Mouse (Mus musculus) limb, embryonic 11.5 days (tissue): ENCODE measurements around the gene Zfp760. TPM values are rescaled to one million over a fixed set of nuclear protein-coding genes. Genes with fewer than 3 reads are reported as not detected.
"Not testable (repeated sequence)": the region's sequence is repeated elsewhere in the genome, so short reads cannot be mapped to it uniquely, and the experiment has no call there.

Experiments used
- ATAC-seq: fragments of 200-750 bp; cut with Nextera tagmentation; 2 replicates; pipeline ENCODE4 v1.8.0; 2017; ENCODE audit warnings: low read depth; ENCODE audit not compliant: insufficient number of reproducible peaks, low FRiP score, low TSS enrichment
- DNase-seq: peaks from one replicate; pipeline ENCODE4 v3.0.0-alpha.2; 2015; ENCODE audit warnings: low spot score
- H3K27ac ChIP-seq: fragments of 300-500 bp; sonication (generic); replicated peaks from 2 replicates; pipeline ENCODE4 v1.5.1; 2014; ENCODE audit warnings: low read depth, mild to moderate bottlenecking, low read length
- H3K27me3 ChIP-seq: fragments of 300-500 bp; sonication (generic); 2 replicates; pipeline ENCODE4 v1.6.1; 2014; ENCODE audit warnings: mild to moderate bottlenecking, low read length, mixed read lengths; ENCODE audit not compliant: control insufficient read depth, insufficient read depth
- H3K36me3 ChIP-seq: fragments of 300-500 bp; sonication (generic); 2 replicates; pipeline ENCODE4 v1.6.1; 2014; ENCODE audit warnings: mild to moderate bottlenecking, low read length, moderate library complexity, mixed read lengths; ENCODE audit not compliant: control insufficient read depth, insufficient read depth
- H3K4me1 ChIP-seq: fragments of 300-500 bp; sonication (generic); 2 replicates; pipeline ENCODE4 v1.6.1; 2014; ENCODE audit warnings: low read length, mixed read lengths; ENCODE audit not compliant: control insufficient read depth, insufficient read depth
- H3K4me2 ChIP-seq: fragments of 300-500 bp; sonication (generic); 2 replicates; pipeline ENCODE4 v1.6.1; 2014; ENCODE audit warnings: low read depth, mild to moderate bottlenecking, moderate library complexity; ENCODE audit not compliant: severe bottlenecking
- H3K4me3 ChIP-seq: fragments of 300-500 bp; sonication (generic); 2 replicates; pipeline ENCODE4 v1.5.1; 2014; ENCODE audit warnings: low read depth, low read length
- H3K9ac ChIP-seq: fragments of 300-500 bp; sonication (generic); 2 replicates; pipeline ENCODE4 v1.6.1; 2014; ENCODE audit warnings: mild to moderate bottlenecking, low read length
- H3K9me3 ChIP-seq: fragments of 300-500 bp; sonication (generic); 2 replicates; pipeline ENCODE4 v1.6.1; 2016; ENCODE audit warnings: low read length; ENCODE audit not compliant: control insufficient read depth
- WGBS: fragments of 180-500 bp; shearing (Covaris S2); extraction: QIAGEN DNeasy Blood & Tissue Kit; methylation state at CpG from one replicate; pipeline ENCODE4 v1.1.7; 2014; 5-methylcytosine and 5-hydroxymethylcytosine counted together
- polyA plus RNA-seq: library from polyadenylated mRNA; unstranded; fragments of >200 nt; fragmentation: Nextera tagmentation; extraction: Ambion mirVana; gene quantifications from 2 replicates; pipeline ENCODE4 v1.2.1, GENCODE M21; 2014

Zfp760 gene
- 20.8 and 25.8 TPM in 2 replicates for polyA plus RNA-seq

DNA sequence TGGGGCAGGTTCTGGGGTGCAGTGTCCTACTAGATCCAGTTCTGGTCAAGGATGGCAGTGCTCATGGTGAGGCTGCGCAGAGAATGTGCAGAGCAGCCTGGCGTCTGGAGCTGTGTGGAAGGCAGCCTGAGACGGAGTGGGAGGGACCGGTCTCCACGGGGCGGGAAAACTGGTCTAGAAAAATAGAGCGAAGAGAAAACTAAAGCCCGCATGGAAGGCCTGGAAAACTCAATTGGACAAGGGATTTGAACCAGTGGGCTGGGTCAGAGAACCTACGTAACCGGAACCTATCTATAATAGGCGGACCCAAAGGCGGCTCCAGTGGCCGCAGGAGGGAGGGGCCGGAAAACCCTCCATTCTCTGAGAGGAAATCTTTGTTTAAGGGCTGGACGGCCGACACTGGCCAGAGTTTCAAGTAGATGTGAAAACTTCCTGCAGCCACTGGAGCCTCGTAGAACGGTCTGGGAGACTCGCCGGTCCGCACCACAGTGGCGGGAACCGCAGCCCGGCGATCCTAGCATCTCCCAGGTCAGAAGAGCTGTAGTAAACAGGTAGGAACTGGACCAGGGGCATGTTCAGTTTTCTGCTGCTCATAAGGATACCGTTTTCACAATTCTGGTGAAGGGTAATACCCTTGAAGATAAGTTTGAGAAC, at the start of gene Zfp760:
TSS of gene Zfp760 (plus strand) at position 399 of the 654 bp plus-strand sequence.
- peak; percentile 97 for ATAC-seq
- Histone ChIP-seq H3K4me1 (no peaks in the 10 kb centered on the region), H3K9ac (peak within 1 kb of the TSS; percentile 74), H3K4me2 (peak within 1 kb of the TSS; percentile 56), H3K36me3 (peaks cover 4% of the 10 kb centered on the region; the same call in 1 of the 2 replicates), H3K4me3 (peak within 1 kb of the TSS; percentile 53), H3K27me3 (no peaks in the 10 kb centered on the region), H3K27ac (peak within 1 kb of the TSS; percentile 85), H3K9me3 (no peaks in the 10 kb centered on the region)
- WGBS, result 5% methylated on average over 26 of the region's 26 CpGs
- DNase-seq, result peak; percentile 85

DNA sequence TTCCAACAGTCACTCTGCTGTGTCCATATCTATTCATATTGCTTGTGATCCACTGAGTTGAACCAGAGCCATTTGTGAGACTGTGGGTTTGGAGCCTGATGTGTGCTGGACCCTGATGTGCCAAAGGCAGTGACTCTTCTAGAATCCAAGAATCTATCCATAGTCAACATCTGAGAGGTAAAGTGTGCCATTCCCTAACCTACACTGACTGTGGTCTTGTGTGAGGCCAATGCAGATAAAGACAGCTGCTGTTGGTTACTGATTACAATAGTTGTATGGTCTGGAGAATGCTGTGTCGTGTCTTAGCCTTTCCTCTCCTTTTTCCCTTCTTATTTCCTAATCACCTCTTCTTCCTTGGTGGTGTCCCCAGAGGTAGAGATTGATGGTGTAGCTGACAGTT, 28.7 kb upstream of the Zfp760 start:
- not testable (repeated sequence) for H3K27me3 ChIP-seq, H3K4me3 ChIP-seq, ATAC-seq, H3K9me3 ChIP-seq, H3K9ac ChIP-seq, H3K36me3 ChIP-seq, H3K4me2 ChIP-seq, H3K27ac ChIP-seq, H3K4me1 ChIP-seq, DNase-seq
- 20% methylated on average over 1 of the region's 1 CpGs for WGBS

DNA sequence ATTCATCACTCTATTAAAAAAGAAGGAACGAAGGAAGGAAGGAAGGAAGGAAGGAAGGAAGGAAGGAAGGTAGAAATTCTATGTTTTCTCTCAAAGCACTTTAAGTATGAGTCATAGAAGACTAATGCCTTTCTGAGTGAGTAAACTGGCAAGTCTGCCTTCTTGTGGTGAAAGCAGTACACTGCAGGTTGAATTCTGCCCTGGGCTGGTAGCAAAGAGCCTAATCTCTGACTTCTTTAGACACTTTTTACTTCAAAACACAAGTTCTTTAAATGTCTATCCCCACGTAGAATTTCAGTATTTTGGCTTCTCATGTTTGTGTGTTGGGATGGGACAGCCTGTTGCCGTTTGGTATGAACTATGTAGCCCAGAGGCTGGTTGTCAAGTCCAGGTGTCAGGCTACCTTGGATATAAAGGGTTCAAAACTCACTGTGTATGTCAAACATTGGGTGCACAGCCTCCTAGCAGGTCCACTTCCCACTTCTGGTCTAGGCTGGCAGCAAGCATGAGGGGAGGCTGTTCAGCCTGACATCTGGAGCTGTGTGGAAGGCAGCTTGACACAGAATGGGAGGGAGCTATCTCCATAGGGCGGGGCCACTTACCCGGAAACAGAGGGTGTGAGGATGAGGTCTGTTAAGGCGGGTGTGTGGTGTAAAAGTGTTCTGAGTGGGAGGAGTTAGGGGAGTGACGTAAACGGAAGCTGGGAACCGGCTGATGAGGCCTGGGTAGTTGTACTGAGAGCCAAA, 28.1 kb upstream of the Zfp760 start:
- ATAC-seq (peak; percentile 98), DNase-seq (peak; percentile 73)
- no peaks in the 10 kb centered on the region for H3K27me3 ChIP-seq
- no peaks in the 10 kb centered on the region for H3K36me3 ChIP-seq
- H3K9ac ChIP-seq, result no peak overlapping the region
- H3K4me3 ChIP-seq, result peak overlapping the region; percentile 31
- peak overlapping the region; percentile 43 for H3K4me2 ChIP-seq
- H3K27ac ChIP-seq, result no peak overlapping the region
- no peaks in the 10 kb centered on the region for H3K9me3 ChIP-seq
- 3% methylated on average over 9 of the region's 9 CpGs for WGBS
- no peaks in the 10 kb centered on the region for H3K4me1 ChIP-seq

DNA sequence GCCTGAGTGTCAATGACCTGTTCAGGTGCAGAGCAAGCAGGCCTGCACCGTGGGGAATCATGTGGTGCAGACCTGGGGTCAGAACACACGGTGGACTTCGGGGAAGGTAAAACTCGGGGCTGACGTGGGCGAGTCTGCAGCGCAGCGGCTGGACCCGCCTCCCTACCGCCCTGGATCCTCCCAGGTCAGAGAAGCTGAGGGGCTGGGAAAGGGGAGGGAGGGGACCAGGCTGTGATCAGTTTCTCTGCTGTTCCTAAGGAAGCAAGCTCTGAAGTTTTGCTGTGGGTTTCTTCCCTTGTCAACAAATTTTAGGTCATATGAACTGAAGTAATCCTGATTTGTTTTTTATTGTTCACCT, 27.5 kb upstream of the Zfp760 start:
- not testable (repeated sequence) for H3K36me3 ChIP-seq, H3K27me3 ChIP-seq, H3K9me3 ChIP-seq, H3K27ac ChIP-seq, DNase-seq, H3K4me1 ChIP-seq, H3K9ac ChIP-seq
- H3K4me3 ChIP-seq, result peak overlapping the region; percentile 31
- H3K4me2 ChIP-seq, result peak overlapping the region; percentile 43
- WGBS, result under 1% methylated on average over 10 of the region's 10 CpGs
- peak; percentile 90 for ATAC-seq

DNA sequence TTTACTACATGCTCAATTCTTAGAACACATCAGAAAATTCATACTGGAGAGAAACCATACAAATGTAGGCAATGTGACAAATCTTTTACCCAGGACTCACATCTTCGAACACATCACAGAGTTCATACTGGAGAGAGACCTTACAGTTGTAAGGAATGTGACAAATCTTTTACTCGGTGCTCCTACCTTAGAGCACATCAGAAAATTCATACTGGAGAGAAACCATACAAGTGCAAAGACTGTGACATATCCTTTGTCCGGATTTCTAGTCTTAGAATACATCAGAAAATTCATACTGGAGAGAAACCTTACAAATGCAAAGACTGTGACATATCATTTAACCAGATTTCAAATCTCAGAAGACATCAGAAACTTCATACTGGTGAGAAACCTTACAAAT, 16.0 kb upstream of the Zfp760 start, which contains the start of gene Gm10226:
TSS of gene Gm10226 (plus strand) at position 301 of the 400 bp plus-strand sequence.
- Histone ChIP-seq H3K4me1 (no peaks in the 10 kb centered on the region), H3K9me3 (no peaks in the 10 kb centered on the region), H3K9ac (no peak within 1 kb of the TSS), H3K4me3 (no peak within 1 kb of the TSS), H3K27me3 (no peaks in the 10 kb centered on the region), H3K4me2 (no peak within 1 kb of the TSS), H3K27ac (no peak within 1 kb of the TSS), H3K36me3 (peaks cover 3% of the 10 kb centered on the region; the same call in 1 of the 2 replicates)
- DNase-seq, result no peak
- 89% methylated on average over 3 of the region's 3 CpGs for WGBS
- ATAC-seq, result no peak

DNA sequence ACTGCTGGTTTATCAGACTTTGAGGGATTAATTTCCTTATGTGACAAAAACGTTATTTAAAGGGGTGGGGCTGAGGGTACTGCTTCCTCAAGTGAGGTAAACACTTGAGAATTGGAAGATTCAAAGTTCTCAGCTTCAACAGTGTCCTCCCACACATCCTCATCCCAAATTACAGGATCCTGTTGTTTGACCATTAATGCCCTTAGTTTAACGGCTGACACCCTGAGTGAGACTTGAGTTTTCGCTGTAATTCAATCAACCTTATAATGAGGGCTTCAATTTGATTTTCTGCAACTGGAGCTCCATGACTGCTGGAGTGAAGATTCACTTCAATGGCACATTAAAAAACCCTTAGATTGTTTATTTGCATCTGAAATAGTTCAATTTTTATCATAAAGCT, 14.2 kb upstream of the Zfp760 start:
- no peak overlapping the region for H3K4me3 ChIP-seq
- no peak overlapping the region for H3K27ac ChIP-seq

DNA sequence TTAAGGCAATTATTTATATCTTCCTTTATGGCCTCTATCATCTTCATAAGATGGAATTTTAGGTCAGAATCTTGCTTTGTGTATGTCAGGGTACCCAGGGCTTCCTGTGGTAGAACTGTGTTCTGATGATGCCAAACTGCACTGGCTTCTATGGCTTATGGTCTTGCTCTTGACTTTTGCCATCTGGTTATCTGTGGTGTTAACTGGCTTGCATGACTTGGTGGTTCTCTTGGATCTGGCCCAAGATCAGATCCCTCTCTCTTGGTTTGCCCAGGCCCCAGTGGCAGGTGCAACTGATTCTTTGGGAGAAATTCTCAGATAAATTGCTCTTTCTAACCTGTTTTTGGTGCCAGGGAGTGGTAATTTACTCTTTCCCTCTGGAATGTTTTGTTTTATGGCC, 11.5 kb upstream of the Zfp760 start:
- no peaks in the 10 kb centered on the region for H3K9me3 ChIP-seq
- H3K9ac ChIP-seq, result no peak overlapping the region
- no peak for DNase-seq
- H3K4me2 ChIP-seq, result no peak overlapping the region
- ATAC-seq, result no peak
- H3K4me1 ChIP-seq, result no peaks in the 10 kb centered on the region
- peaks cover 3% of the 10 kb centered on the region; the same call in 1 of the 2 replicates for H3K36me3 ChIP-seq
- no peak overlapping the region for H3K27ac ChIP-seq
- no peaks in the 10 kb centered on the region for H3K27me3 ChIP-seq
- no peak overlapping the region for H3K4me3 ChIP-seq

More for the DNA sequence above, 14.2 kb upstream of the Zfp760 start:
- Histone ChIP-seq H3K27me3 (no peaks in the 10 kb centered on the region), H3K9ac (no peak overlapping the region), H3K4me2 (no peak overlapping the region), H3K9me3 (no peaks in the 10 kb centered on the region), H3K36me3 (peaks cover 3% of the 10 kb centered on the region; the same call in 1 of the 2 replicates), H3K4me1 (no peaks in the 10 kb centered on the region)
- no peak for ATAC-seq
- WGBS, result 76% methylated on average over 3 of the region's 3 CpGs
- DNase-seq, result no peak

DNA sequence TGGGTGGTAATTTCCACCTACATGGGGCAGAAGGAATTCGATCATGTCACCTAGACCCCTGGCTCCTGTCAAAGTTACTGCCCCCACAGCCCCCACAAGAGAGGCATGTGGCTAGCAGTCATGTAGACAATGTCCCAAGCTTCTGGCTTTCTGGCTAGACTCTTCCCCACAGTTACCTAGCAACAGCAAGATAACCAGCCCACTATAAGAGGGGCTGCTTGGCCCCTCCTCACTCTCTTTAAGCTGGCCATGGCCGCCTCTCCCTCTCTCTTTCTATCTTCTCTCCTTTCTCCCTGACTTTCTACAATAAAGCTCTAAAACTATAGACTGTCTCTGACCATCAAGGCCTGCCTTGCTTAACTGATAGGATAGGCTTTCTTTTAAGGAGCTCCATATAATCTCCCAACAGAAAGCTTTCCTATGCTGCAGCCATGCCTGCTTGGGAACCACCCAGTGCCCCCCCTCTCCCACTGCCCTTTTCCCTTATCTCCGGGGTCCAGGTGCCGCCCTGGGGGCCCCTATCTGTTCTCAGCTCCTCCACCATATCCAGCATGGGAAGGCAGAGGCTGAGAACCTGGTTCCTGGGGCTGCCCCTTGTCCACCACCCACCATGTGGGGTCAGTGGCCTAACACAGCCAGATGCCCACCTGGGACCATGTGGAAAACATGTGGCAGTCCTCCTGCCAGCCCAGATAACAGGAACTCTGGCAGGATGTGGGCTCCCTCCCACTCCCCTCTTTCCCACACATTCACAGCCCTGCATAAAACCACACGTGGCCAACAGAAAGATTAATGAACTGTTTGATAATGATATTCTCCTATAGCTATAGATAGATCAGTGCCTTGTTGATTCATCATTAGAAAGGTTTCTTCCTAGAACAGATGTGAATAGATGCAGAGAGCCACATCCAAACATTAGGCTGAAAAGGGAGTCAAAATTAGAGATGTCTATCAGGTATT, 5.0 kb upstream of the Zfp760 start:
- H3K36me3 ChIP-seq, result no peaks in the 10 kb centered on the region
- H3K4me2 ChIP-seq, result no peak overlapping the region
- DNase-seq (no peak), ATAC-seq (no peak)
- no peak overlapping the region for H3K4me3 ChIP-seq
- no peaks in the 10 kb centered on the region for H3K4me1 ChIP-seq
- no peak overlapping the region for H3K27ac ChIP-seq
- H3K9me3 ChIP-seq, result no peaks in the 10 kb centered on the region
- no peak overlapping the region for H3K9ac ChIP-seq
- 55% methylated on average over 5 of the region's 5 CpGs for WGBS
- H3K27me3 ChIP-seq, result no peaks in the 10 kb centered on the region
